Mouse (Mus musculus) right cerebral cortex, postnatal 4 days (tissue): Measurements from ENCODE around the gene Nrde2.
A peak's percentile ranks its signal among the peaks of the same experiment; 100 is the strongest.
"Not testable (repeated sequence)": the region's sequence is repeated elsewhere in the genome, so short reads cannot be mapped to it uniquely, and the experiment has no call there.

Experiments
- DNase-seq: peaks from one replicate; pipeline ENCODE4 v3.0.0-alpha.2; 2022

Gene Nrde2

DNA sequence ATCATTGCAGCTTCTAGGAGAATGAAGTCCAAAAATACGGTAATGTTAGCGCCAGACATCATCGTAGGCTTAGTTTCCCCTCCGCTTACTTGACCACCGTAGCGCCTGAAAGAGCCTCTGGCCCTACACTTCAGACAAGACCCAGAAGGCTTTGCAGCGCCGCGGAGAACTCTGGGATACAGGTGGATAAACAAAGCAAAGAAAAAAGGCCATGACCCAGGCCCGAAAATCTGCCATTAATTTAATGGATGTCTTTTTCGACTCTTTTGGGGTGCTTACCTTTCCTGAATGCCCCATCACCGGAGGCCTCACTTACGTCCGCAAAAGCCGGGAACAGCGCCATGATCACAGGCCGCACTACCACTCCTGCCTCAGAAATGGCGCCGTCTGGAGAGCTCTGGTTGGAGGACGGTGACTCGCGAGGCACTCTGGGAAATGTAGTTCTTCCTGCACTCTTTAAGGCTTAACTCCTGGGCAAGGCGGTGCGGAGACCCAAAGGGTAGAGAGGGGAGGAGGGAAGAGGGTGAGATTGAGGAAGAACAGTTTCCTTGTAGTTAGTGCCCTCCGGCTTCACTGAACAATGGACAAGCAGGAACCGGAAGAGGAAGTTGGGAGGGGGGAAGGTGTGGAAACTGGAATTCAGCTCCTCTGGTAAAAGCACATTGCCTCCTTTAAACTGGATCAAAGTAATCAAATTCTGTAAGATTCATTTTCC, at the start of gene Nrde2:
Gene Nrde2 (minus strand): TSS at position 393 of the 715 bp plus-strand sequence.
- peak; percentile 80 for DNase-seq

DNA sequence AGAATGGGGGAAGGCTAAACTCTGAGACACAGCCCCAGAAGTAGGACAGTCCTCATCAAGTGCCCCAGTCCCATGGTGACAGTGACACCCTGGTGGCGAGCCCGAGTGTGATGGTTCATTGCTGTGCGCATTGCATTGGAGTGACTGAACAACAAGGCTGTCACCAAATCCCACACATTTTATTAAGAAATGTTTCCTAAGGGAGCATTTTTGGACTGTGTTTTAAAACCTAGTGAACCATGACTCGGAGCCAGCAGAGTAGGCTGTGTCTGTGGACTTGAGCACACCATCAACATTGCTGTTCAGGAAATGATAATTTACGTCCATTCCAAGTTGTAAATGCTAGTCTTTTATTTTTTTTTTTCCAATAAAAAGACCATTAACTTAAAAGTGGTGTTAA, 47.5 kb upstream of the Nrde2 start:
- DNase-seq = no peak

DNA sequence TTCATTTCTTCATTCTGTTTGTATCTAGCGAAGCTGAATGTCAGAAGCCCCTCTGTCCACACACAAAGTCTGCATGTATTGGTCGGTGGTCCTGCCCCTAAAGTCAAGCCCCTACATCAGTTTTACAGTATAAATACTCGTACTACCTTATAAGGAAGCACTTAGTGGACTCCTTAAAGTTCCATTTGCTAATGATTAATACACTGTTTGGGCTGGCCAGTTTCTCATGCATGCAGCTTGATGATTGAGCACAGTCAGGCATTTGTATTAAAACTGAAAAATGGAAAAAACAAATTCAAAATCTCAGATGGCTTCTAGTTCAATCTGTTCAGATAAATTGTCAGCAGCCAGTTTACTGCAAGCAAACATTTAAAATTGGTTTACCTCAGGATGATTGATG, 47.1 kb upstream of the Nrde2 start:
- no peak for DNase-seq

DNA sequence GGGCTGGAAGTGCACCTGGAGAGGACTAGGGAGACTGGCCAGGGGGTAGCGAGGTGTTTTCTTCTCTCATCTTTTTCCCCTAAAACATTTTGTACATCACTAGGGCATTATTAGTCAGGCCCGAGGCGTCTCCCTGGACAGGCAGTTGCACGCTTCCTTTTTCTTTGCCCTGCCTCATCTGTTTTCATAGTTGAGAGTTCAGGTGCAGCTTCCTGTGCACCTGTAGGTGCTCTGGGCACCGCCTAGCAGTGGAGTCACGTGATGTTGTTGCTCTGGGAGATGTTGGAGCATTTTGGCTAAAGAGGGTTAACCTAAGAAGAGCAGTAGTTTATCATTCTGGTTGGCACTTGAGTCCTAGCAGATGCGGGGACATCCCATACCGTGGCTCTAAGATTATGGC, 45.7 kb upstream of the Nrde2 start:
- no peak for DNase-seq

DNA sequence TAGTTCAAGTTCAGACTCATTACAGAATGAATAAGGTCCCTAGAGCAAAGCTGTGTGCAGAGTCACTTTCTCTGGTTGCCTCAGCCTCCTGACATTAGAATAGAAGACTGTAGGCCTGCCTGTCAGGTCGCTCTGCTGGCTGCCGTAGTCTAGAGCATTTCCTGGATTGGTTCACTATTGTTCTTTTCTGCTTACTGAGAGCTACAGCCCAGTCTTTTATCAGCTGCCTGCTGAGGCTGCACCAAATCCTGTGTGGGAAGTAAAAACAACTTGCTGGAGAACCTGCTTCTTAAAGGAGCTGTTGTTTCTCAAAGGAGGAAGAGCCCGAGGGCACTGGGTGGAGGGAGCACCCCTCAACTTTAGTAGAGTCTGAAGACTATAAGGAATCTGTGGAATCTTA, 44.3 kb upstream of the Nrde2 start:
- no peak for DNase-seq

DNA sequence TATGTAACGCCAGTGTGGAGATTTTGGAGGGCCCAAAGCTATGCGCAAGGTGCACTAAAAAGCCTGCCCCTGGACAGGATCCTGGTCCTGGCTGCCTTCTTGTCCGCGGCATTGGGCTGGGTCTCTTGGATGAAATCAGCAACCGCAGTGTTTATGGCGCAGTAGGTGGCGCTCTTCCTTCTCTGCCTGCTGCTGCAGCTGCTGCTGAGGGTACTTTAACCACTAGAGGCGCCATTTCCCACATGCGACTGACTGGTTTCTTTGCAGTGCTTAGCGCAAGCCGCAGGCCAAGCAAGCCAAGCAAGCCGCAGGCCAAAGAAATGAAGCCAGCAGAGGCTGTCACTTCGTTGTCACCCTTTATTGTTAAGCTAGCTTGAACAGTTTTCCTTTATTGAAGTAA, 42.4 kb upstream of the Nrde2 start:
- peak; percentile 91 for DNase-seq

DNA sequence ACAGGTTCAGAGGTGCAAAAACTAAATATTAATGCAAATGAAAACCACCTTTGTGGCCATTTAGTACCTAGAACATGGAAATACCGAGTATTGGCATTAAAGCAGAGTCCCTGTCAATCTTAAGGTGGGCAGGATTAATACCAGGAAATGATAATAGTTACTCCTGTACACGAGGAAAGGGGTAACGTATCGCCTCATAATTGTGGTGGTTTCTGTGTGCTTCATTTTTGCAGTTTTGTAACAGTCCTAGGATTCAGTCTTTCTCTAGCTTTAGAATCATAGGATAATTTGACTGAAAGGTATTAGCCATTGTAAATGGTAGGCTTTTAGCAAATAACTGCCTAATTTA, 41.9 kb upstream of the Nrde2 start:
- no peak for DNase-seq

DNA sequence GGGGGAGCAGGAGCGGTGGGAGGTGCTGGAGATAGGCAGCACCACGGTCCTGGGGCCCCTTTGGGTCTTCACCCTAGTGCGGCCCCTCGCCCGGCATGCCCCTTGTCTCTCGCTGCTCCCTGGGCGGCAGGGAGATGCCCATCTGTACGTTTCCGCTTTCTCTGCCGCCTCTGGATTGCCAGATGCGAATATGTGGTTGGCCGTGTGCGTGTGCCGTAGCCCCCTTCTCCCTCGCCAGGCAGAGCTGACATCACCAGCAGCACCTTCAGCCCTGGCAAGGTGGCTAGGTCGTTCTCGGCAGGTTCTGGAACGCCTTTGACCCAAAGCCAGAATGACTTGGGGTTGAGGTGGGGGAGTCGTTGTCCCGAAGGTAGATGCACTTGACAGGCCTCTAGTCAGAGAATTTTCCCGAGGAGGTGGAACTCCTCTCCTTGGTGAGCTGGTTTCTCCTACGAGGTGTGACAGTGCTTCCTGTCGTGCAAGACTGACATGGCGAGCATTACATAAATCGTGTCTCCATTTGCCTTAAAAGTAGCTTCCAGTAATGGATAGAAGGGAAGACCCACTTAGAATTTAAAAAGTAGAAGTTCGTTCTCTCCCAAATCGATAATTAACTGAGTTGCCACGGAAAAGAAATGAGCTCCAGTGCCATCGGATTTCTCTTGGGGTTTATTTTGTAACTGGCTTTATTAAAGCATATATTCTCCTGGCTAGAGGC, 41.4 kb upstream of the Nrde2 start:
- no peak for DNase-seq

DNA sequence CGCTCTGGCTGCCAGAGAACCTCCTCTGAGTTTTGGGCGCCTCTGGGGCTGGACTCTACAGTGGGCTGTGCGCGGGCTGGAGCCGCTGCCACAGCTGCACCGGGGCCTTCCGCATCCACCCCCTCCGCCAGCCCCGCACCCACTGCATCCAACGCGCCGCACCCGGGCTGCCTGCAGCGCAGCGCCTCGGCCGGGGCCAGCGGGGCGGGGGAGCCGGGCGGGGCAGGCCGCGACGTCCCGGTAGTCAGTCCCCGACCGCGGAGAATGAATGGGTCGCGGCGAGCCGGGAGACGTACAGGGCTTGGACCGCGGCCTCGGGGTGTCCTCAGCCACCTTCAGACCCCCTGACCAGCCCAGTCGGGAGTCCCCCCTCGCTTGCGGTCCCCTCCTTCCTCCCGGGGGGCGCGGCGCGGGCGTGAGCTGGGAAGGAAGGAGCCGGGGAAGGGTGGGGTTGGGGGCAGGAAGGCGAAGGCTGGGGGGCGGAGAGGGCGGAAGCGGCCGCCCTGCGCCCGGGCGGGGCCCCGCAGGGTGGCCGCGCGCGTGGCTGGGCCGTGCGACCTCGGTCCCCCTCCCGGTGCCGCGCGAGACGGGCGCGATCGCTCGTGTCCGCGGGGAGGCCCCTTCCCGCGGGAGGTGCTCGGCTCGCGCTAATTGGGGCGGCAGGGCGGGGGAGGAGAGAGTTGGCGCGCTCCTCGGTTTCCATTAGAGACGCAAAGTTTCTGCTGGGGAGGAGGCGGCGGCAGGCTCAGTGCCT, 40.6 kb upstream of the Nrde2 start:
- peak; percentile 70 for DNase-seq

DNA sequence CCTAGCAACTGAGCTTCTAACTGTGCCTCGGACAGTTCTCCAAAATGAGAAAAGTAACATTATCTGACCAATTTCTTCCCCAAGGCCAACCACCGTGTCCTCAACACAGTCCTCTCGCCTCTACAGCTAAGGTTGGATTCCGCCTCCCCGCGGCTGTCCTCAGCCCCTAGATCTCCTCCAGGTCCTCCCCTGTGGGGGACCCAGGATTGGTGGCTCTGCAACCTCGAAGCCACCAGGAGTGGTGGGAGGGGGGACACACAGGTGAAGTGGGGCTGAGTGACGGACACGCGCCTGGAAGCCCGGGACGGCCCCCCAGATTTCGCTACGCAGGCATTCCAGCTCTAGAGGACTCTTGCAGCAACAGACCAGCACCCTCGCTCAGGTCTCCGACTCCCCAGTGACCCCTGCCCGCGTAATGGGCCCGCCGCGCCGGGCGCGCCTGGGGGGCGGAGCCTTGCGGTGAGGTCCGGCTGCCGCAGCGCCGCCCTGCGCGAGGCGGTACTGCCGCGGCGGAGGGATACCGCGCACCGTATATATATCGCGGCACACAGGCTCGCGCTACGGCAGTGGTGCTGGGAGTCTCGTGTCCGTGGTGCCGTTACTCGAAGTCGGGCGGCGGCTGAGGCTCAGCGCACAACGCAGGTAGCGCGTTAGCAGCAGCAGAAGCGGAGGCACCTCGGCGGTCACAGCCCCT, 39.7 kb upstream of the Nrde2 start, which contains the start of gene Calm1:
Gene Calm1 (plus strand): TSS at position 469 of the 694 bp plus-strand sequence.
- DNase-seq = peak; percentile 95

DNA sequence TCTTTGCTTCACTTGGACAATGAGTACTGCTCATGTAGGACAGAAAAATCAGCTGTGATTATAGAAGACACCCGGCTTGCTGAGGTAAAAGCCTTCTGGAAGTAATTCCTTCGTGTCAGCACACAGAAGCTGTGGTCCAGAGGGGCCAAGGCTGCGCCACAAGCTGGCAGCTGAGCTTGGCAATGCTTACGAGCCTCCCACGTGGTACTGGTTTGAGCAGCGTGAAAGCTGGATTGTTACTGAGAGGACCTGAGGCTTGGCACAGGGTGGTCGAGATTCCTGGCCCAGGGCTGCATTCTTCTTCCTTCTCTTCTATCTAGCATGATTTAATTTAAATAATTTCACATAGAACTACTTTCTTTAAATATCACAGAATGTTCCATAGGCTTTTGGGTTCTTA, 37.3 kb upstream of the Nrde2 start:
- no peak for DNase-seq

DNA sequence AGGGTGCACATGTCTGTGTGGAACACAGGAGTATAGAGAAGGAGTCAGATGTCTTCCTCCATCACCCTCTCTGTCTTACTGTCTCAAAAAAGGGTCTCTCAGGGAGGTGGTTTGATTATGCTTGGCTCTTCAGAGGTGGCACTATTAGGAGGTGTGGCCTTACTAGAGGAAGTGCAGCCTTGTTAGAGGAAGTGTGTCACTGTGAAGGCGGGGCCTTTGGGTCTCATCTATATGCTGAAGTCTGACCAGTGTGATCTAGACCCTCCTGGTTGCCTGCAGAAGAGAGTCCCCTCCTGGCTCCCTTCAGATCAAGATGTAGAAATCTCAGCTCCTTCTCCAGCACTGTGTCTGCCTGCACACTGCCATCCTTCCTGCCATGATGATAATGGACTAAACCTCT, 34.7 kb upstream of the Nrde2 start:
- DNase-seq = no peak

DNA sequence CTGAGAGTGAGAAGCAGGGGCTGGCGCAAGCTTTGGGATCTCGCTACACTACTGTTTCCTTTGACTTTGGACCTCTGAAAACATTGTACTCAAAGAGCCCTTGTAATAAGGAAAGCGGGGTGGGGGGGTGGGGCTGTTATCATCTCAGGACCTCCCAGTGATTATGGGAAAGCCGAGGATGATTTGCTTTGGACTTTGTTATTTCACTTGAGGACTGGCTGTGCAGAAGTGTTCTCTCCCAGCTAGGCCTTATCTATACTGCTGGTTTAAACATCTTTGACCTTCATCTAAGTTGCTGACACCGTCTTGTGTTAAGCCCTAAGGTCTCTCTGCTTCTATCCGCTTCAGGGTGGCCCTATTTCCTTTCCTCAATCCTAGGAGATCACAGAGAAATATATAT, 31.3 kb upstream of the Nrde2 start:
- DNase-seq = no peak

DNA sequence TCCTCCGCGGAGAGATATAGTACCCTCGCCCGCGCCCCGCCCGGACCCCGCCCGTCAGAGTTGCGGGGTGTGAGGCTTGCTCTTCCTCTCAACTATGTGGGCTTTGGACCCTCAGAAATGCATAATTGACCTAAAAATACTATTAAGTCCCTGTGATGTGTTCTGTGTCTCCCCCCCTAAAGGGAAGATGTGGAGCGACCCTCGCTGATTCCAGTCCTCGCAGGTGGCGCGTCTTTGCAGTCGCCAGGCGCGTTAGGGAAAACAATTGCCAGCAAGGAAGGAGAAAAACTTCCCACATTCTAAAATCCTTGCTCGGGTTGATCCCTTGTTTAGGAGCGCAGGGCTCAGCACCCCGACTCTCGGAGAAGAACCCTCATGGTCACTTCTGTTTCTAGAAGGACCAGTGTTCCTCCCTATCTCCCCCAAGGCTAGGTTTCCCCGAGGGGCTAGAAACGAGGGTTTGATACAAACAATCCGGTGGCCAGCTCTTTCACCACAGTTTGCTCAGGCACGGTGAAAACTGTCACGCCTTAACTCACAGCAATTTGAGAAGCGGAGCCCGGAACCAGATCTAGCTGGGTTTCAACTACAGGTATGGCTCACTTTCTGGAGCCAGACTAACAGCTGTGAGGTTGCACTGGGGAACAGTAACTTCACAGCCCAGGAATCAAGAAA, 28.4 kb upstream of the Nrde2 start:
- DNase-seq = no peak

DNA sequence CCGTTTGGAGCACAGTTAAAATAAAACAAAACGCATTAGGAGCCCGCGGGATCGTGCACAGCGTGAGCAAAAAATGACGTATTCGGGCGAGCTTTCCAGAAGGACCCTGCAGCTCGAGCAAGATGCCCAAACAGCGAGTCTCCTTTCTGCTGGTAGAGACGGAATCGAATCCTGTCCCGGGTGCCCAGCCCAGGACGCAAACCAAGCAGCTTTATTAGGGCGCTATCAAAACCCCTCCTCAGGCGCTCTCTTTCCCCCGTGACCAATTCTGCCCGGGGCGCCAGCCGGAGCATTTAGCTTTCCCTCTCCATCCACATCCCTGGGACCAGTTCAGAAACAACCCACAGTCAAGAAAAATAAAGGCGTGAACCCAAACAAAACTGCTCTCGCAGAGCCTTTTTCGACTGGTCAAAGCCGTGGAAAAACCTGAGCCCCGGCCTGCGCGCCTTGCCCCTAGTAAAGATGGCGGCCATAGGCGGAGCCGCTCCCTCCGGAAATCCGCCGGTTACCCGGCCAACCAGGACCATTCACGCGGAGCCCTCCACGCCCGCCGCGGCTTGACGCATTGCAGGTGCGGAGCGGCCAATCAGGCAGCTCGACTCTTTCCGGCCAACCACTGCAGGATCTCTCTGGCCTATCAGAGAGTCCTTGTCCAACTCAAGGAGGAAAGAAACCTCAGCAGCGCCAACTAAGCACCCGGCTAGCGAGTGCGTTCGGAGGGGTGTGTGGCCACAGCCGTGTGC, 27.7 kb upstream of the Nrde2 start:
- peak; percentile 97 for DNase-seq

DNA sequence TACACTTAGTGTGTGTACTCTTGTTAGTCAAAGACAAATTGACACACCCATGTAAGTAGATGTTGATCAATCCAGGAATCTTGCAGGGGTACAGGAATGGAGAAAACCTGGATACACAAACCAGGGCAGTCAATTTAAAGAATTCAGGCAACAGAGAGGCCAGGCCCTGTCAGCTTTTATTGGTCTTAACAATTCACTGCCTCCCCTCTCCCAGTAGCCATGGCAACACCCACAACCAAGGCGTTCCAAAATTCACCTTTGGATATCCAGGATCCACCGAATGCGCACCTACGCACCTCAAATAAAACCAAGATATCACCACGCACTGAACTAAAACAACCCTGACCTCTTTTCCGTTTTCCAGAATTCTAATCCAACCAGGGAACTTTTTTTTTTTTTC, 26.9 kb upstream of the Nrde2 start:
- DNase-seq = no peak

DNA sequence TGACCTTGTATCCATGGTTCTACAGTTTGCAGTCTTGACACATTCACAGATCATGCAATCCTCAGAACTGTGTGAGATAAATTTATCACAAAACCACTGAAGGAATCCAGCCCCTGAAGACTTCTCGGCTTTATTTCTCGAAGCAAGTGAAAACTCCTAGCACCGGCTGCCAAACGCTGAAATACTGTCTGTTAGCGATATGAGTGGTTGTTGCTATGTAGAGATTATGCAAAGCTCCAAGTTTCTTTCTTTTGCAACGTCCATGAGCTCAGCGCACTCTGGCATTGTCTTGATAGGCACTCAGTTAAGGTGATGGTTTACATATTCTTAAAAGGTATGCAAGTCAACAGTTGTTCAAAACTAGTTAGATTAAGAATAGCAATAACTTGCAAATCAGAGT, 26.4 kb upstream of the Nrde2 start:
- peak; percentile 27 for DNase-seq

DNA sequence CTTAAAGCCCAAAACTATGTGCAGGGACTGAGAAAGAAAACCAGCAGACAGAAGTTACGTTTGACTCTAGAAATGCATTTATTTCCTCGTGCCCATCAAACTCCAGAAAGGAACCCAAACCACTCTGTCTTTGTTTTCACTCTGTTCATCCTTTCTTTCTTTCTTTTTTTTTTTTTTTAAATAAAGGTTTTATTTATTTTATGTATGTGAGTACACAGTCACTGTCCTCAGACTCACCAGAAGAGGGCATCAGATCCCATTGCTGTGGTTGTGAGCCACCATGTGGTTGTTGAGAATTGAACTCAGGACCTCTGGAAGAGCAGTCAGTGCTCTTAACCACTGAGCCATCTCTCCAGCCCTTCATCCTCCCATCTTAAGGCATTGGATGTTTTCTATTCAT, 25.5 kb upstream of the Nrde2 start:
- DNase-seq = not testable (repeated sequence)

DNA sequence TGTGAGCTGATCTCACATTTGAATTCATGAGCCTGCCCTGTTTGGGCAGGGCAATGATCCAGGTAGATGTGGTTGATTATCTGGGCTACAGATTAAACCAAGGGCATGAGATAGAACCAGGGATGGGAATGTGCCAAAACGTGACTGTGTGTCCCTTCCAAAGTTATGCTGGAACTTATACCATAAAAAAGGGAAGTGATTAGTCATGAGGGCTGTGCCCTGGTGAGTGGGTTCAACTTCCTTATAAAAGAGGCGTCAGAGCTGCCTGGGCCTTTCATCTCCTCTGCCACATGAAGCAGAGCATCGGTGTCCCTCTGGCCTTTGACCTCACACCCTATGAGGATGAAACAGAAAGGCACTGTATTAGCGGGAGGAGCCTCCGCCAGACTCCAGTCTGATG, 24.5 kb upstream of the Nrde2 start:
- no peak for DNase-seq

DNA sequence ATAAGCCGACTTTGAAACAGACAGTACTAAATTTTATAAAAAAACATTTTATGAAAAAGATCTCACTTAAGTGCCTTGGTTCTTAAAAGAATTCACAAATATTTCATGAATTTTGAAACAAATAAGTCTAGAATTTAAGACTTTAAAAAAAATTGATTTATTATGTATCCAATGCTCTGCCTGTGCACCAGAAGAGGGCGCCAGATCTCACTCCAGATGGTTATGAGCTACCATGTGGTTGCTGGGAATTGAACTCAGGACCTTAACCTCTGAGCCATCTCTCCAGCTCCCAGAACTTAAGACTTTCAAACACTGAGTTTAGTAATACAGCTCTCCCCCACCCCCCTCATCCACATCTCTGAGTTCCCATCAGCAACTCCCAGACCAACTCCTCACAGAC, 23.2 kb upstream of the Nrde2 start:
- DNase-seq = no peak

DNA sequence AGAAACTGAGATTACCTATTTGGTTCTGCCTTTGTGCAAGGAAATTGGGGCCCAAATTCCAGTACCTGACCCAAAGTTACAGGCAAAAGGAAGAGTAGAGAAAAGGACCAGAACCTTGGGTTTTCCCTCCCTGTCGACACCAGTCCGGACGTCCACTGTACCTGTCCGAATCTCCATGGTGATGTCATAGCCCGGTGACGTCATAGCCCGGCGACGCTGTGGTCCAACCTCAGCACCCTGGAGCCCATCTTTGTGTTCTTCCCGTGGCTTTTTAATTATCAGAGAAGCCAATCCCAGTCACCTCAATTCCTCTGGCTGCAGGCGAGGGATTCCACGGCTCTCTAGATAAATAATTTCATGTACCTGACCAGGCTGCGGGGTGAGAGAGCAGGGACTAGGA, 21.3 kb upstream of the Nrde2 start:
- DNase-seq = no peak

DNA sequence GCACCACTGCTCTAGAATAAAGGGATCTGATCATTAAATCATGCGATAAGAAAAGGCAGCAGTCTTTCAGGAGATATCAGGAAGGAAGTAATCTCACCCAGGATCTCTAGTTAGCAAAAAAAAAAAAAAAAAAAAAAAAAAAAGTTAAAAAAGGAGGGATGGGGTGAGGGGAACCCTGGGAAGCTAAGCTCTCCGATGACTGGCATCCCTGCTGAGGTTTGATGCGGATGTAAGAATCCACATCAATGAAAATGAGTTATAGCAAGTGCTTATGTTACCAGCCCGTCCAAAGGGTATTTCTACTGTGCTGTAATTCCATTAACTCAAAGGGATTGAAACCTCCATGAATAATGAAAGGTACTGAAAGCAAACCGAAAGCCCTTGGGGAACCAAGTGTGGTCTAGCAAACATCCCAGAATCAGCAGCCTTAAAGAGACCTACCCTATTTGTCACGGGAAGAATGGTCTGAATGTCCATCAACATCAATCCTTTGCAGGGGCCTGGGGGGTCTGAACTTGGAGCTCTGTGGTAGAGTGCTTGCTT, 19.5 kb upstream of the Nrde2 start:
- no peak for DNase-seq
